Mouse (Mus musculus) erythroid progenitor cell, adult 5-6 weeks (primary cell): ENCODE results near the gene Tuba3b. TPM values are rescaled to one million over a fixed set of nuclear protein-coding genes. Genes with fewer than 3 reads are reported as not detected.

Experiments
- ATAC-seq: replicated peaks from 2 replicates; pipeline ENCODE4 v1.8.0; 2016; ENCODE audit warnings: moderate number of reproducible peaks, mild to moderate bottlenecking, moderate TSS enrichment, inconsistent platforms; ENCODE audit not compliant: poor library complexity, low FRiP score, severe bottlenecking
- total RNA-seq, 2 experiments: library from RNA; stranded (forward) in 1 of 2; stranded (reverse) in 1 of 2; fragments of 150-400 nt in 1 of 2; fragments of 186-747, 209-891 nt in 1 of 2; gene quantifications; 2 replicates each; pipeline versions ENCODE4 v1.2.3 to v1.2.4; 2015 to 2017; ENCODE audit warnings: low replicate concordance in 2 of 2

Tuba3b gene
- not detected in 2 replicates for total RNA-seq (2015; ENCODE audit: low replicate concordance)
- not detected in 2 replicates for total RNA-seq (2017; ENCODE audit: low replicate concordance)

DNA sequence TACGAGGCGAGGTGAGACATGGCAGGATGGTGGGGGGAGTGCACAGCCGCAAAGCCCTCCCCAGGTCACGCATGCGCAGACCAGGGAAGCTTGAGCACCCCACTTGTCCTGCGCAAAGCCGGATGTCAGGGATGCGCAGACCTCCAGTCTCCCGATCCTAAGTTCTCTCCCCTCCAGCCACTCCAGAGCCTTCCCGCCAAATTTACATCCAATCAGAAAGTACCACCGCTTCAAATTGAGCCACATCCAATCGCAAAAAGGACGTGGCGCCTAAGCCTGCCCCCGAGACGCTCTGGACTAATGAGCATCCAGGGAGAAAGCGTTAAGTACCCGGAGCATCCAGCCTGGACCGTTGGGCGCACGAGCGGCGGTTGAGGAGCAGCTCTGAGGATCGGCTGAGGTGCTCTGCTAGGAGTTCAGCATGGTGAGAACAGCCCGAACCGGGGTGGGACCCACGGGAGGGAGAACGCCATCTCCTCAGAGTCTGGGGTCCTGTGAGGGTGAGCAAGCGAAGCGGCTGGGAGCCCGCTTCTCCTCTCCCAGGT lies at the start of gene Tuba3b:
Gene Tuba3b (plus strand): TSS at position 92 of the 545 bp plus-strand sequence.
- ATAC-seq = no peak

DNA sequence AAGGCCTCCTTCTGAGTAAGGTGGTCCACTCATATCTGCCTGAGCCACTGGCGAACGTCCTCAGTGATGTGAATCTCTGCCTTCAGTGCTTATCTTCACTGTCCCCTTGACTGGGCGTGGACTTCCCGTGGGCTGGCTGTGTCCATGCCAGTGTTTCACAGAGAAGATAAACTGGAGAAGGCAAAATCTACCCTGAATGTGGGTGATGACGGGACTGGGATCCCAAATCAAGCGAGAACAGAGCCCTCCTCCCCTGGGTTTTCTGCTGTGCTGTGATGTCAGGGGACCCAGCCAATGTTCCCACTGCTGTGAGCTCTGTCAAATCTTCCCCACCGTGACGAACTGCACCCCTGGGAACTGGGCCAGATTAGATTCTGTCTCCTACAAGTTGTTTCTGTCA lies 48.3 kb upstream of the Tuba3b start:
- no peak for ATAC-seq

DNA sequence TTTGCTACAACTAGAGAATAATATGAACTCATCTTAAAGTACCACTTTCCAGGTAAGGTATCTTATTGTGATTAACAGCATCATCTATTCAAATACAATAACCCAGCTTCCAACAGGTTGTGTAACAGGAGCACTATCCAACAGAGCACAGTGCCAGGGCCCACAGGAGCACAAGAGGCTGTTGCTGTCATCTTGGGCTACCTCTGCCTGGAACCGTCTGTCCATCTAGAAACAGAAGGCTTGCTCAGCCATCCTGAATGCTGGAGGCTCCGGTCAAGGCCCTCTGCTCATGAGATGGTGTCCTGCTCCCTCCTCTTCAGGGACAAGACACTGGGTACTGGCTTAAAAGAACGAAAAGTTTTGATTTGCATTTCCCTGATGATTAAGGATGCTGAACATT lies 47.7 kb upstream of the Tuba3b start:
- no peak for ATAC-seq

DNA sequence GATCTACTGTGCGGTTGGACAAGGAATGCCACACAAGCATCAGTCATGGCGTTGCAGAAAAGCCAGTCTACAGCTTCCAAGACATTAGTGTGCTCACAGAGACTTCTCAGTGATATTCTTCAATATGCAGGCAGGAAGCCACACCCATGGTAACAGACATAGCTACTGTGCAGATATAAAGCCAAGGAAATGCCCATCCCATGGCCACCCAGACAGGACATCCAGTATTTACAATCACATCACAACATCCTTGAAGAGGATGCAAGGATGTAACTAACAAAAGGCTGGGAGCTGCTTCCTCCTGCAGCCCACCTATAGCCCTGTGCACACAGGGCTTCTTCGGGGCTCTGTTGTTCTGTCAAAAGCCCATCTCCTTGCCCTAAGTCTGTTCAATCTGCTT lies 46.9 kb upstream of the Tuba3b start:
- no peak for ATAC-seq

DNA sequence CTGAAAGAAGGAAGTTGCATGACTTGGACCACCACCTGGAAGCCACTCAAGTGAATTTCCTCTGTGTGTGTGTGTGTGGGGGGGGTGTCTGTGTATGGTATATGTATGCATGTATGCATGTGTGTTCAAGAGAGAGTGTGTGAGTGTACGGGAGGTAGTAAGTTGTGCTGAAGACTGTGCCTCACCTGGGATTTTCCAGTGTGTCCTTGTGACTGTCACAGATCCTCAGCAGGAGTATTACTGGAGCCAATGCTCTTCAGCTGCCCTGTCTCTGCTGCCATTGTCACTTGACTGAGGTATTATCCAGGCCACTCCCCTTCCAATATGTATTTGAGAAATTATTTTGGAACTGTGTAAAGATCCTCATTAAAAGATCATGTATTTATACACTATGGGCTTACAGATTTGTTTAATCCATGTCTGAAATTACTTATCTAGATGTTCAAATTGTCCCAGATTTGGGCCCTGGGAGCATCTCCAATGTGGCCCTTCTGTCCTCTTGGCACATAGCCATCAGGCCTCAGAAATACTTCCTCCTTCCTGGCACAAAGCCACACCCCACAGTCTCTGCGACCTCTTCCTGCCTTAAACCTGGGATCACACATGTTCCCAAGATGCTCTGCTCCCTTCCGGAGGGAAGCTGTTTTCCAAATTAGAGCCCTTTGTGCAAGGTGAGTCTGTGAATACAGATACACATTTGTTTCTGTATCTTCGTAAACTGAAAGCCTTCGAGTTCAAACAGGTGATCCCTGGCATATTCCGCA lies 42.1 kb upstream of the Tuba3b start:
- ATAC-seq = no peak

DNA sequence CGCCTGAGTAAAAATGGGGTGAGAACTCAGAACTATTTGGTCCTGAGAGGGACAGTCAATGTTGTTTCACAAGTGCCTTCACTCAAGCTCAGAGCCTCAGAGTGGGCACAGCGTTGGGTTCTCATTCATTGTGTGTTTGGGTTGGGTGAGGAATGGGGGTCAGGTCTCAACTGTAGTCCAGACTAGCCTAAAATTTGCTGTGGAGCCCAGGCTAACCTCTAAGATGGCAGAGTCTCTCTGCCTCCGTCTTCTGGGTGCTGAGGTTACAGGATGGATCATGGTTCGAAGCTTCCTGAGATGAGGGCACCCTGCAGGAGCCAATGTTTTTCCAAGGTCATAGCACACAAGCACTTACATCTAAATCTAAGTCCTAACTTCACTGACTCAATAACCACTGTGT lies 38.8 kb upstream of the Tuba3b start:
- ATAC-seq = no peak

DNA sequence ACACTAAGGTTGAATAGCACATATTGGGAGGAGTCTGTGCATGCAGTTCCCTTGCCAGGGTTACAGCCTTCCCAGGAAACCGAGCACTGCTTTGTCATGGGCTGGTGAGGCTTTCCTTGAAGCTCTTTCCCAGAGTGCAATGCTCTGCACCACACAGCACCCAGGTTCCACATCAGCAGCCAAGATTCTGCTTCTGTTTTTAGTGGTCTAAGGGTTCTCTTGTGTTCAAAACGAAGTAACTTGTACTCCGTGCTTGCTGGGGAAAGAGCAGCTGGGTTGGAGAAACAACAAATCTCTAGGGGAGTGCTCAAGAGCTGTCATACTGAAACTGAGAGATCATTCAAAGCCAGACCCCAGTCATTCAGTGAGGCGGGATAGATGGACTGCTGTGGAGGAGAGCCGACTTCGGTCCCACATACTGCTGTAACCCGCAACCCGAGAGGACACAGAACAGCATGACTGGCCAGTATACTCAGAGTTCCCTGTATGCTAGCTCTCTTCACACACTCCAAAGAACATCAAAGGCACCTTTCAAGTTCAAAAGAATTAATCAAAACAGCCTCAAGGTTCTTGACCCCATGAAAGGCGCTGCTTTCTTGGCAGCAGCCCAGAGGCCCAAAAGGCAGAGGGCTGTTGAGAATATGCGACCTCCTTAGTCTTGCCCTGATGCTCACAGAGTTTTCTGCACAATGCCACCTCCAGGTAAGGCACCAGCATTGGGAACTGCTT lies 36.9 kb upstream of the Tuba3b start:
- no peak for ATAC-seq

DNA sequence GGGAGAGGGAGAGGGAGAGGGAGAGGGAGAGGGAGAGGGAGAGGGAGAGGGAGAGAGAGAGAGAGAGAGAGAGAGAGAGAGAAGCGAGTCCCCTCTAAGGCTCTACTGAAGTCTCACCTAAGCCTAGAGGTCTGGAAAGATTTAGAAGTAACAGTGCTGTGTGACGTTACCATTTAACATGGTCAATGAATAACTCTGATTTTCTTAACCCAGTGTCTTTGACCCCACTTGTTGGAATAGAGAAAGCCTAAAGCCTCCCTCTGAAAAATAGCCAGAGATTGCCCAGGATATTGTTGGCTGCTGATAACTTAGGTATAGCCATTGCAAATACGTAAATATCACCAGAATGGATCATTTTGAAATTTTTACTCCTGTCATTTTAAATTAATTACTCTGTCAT lies 35.8 kb upstream of the Tuba3b start:
- no peak for ATAC-seq

DNA sequence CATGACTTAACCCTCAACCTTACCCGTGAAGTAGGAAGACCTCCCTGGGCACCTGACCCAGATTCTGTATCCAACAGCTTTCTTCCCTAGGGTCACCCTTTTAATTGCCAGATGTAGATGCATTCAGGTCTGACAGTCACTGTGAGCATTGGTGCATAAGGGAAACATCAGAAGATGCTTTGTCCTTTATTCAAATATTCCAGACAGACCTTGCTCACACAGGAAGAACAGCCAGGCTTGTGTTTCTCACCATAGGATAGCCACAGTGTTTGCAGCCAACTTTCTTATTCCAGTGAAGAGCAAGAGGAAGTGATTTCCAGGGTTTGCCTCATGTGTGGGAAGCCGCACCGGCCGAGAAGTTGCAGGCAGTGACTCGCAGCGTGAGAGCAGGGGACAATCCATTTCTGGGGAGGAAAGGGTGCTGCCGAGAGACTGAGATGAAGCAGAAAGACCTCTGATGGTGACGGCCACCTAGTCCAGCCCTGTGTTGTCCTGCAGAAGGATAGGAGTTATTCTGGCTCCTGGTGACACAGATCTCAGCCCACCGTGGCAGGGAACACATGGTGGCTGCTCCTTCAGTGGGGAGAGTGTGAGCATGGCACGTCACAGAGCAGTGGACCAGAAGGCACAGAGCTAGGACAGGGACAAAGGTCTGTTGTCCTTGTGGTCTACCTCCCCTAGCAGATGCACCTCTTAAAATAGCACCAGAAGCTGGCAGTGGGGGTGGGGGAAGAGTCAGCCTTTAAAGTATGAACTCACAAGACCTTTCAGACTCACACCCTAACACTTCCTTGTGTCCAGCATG lies 34.0 kb upstream of the Tuba3b start:
- no peak for ATAC-seq

DNA sequence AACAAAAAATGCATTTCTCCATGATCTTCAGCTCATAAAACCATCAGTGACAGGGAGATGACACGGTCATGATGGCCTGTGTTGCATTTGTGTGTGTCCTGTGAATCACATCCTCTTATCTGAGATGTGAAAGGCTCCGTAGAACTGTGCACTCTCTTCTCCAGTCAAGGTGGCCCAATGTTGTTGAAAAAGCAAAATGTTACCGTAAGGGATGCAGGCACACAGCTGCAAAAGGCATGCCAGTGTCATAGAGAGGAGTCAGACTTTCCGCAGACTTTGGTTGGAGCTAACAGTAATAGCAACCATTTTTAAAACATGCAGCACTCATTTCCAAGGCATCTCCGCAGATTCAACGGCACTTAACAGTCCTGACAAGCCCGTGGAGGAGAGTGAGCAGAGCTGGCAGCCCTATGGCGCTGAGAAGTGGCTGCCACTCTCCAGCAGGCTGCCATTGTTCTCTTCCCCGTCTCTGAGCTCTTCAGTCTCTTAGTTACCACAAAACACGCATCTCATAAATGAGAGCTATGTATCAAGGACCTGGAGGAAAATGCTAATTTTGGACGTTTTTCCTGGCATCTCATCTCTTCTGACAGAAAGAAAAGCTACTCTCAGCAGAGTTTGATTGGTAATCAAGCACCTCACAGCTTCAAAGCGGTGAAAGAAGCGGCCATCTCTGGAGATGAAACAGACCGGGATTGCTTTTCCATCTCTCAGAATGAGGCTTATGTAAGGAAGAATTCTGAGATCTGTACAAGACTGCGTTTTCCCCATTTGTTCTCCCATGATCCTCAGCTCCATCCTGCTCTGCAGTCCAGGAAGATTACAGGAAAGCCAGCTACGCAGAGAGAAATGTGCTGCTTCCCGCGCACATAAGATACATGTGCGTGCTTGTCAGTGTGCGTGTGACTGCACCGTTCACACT lies 30.2 kb upstream of the Tuba3b start:
- no peak for ATAC-seq

DNA sequence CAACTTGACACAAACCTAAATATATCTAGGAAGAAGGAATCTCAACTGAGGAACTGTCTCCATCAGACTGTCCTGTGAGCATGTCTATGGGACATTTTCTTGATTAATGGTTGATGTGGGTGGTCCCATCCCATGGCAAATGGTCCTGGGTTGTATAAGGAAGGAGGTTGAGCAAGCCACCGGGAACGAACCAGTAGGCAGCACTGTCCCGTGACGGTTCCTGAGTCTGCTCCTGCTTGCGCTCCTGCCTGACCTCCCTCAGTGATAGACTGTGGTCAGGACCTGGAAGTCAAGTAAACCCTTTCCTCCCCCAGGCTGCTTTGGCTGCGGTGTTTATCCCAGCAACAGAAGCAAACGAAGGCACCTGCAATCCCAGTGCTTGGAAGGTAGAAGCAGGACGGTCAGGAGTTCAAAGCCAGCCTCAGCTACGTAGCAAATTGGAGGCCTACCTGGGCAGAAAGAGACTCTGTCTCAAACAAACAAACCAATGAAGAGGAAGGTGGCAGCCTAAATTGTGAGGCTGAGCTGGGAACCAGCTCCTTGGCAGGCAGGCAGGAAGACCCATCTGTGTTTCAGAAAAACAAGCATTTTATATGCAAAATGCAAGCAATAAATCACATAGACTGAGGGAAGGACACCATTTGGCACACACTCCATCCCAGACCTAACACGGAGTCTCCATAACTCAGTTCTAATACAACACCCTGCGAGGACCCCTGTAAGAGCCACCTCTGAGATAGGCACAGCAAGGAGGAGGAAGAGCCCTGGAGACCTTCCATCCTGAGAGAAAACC lies 24.9 kb upstream of the Tuba3b start:
- ATAC-seq = no peak

DNA sequence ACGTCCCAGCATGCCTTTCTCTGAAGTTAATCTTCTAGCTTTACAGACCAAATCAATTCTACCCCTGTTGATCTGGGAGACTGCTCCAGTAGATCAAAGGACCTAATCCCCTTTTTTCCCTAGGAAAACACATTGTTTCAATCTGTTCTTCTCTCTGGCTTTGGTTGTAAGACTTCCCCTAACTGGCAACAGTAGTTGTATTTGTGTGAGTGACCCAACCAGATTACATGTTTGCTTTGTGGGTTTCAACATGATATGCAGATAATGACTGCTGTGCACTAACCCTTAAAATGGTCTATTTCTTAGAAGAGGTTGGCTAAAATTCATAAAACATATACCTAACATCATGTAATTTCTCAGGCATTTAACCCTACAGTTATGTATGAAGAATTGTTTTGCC lies 24.0 kb upstream of the Tuba3b start:
- ATAC-seq = no peak

DNA sequence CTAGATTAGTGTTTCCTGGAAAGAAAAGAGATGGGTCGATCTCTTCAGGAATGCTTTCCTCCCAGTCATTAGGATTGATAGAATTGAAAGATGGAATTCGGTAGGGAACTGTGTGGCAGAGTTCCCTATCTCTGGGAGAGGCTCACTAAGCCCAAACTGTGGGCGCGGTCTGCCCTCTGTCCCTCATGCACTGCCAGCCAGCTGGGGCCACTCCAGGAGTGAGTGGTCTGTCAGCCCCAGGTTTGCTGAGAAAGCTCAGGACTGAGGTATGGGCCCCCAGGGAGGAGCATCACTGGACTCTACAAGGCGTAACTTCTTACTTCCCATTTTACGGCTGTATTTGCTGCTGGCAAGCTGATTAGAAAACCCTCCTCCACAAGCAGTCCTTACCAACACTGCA lies 23.5 kb upstream of the Tuba3b start:
- ATAC-seq = no peak

DNA sequence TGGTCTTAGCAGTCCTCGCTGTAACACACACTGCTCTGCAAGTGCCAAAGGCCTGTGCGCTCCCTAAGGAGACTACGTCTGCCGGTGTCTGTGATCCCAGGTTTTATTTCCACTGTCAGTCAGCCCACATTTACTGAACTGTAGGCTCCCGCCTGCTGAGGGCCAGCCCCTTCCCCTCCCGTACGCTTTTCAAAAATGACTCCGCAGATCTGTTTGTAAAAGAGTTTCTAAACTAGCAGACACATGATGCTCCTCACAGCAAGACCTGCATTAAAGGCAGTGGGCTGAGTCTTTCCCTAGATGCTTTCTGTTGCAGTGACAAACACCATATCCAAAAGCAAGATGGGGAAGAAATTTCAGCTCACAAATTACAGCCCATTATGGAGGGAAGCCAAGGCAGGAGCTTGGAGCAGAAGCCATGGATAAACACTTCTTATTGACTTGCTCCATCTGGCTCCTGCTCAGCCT lies 23.0 kb upstream of the Tuba3b start:
- no peak for ATAC-seq

DNA sequence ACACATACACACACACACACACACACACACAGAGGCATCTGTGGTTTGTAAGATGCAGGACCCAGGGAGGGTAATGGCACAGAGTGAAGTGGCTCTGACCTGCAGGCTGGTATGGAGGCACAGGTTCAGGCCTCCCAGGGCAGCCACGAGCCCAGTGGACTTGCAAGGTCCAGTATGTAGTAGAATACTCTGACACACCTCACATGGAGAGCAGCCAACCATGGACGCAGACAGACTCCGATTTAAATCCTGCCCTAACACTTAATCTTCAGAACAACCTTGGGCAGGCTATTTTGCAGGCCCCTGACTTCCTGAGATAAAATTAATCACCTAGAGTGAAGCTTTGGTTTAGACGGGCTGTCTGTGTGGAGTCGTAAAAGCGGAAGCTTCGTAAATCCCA lies 21.6 kb upstream of the Tuba3b start:
- no peak for ATAC-seq

DNA sequence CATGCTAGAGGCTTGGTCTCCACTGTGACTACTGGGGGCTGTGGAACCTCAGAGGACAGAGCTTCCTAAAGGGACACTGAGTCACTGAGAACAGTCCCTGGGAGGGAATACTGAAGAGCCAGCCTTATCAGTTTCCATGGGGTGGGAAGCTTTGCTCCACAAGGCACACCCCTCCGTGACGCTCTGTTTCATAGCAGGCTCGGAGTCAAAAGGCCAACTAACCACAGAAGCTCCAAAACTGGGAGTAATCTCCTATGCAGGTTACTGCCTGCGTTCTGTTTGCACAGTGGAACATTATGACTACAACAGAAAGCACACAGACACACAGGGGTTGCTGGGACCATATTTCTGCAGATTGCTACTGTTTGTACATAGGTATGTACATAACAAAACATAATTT lies 19.7 kb upstream of the Tuba3b start:
- ATAC-seq = no peak

DNA sequence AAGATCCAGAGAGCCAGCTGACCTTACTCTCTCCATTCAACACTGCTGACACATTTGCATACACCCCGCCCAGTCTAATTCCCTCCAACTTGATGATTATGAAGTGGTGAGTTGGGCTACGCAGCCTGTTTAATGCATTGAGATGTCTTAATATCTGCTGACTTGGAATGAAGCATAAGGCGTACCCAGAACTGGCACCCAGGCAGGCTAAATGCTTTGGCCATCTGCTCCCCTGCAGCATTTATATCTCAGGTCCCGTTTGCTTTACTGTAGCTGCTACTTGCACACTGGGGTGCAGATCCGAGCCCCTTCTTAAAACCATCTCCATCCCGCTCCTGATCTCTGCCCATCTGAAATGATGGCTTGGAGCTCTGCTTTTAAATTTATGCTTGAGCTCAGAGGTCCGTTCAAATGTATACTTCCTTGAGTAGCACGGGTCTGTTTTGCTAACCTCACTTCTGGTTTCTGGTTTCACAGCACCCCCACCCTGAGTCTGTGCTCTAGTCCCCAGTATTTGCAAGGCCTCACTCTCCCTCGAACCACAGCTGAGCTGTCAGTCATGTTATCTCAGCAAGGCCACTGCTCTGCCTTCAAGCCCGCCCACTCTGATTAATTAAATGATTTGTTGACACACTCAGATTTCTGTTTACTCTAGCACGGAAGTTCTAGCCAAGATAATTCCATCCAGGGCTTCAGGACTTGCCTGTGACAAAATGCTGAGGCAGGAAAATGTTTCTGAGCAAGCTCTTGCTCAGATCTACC lies 16.6 kb upstream of the Tuba3b start:
- no peak for ATAC-seq

DNA sequence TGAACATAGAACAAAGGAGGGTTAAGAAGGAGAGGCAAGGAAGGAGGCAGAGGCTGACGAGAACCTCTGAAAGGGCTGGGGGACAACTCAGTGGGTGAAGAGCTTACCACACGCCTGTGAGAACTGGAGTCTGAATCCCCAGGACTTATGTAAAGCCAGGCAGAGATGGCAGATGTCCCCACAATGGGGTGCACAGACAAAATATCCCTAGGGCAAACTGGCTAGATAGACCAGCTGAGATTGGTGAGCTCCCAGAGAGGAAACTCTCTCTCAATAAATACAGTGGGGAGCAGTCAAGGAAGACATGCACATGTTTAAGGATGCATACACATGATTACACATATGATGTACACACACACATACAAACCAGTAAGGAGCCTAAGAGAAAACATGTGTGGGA lies 11.4 kb upstream of the Tuba3b start:
- no peak for ATAC-seq
